Mouse (Mus musculus): ENCODE measurements at regions not wholly inside any gene's neighbourhood (a gene's known extent, or its start where the extent isn't known, plus 50 kb on each side); places are given as distances from the start of the nearest gene placed in this dataset.
A peak's percentile ranks its signal among the peaks of the same experiment; 100 is the strongest.

GRCm38 (mm10) chr2:148107607-148108115, 60.9 kb upstream of the Foxa2 start:
- DNase-seq: no peak

GRCm38 (mm10) chr2:148110149-148110548, 63.4 kb upstream of the Foxa2 start:
- DNase-seq: no peak

- no peak for DNase-seq
Measured at GRCm38 (mm10) chr2:148111889-148112288, 65.1 kb upstream of the Foxa2 start.

- no peak for DNase-seq
Measured at GRCm38 (mm10) chr2:148113184-148113583, 66.4 kb upstream of the Foxa2 start.

GRCm38 (mm10) chr2:148114600-148114999, 67.8 kb upstream of the Foxa2 start:
- DNase-seq: no peak

GRCm38 (mm10) chr2:148116033-148116790, 69.4 kb upstream of the Foxa2 start:
- no peak for DNase-seq

GRCm38 (mm10) chr2:148117420-148117819, 70.7 kb upstream of the Foxa2 start:
- no peak for DNase-seq

- DNase-seq: peak; percentile 38
Measured at GRCm38 (mm10) chr2:148121885-148122876, 75.4 kb upstream of the Foxa2 start.

- DNase-seq: no peak
Measured at GRCm38 (mm10) chr2:148123780-148124179, 77.0 kb upstream of the Foxa2 start.

- DNase-seq: no peak
Measured at GRCm38 (mm10) chr2:148133811-148134210, 87.0 kb upstream of the Foxa2 start.

GRCm38 (mm10) chr2:148141936-148142335, 95.2 kb upstream of the Foxa2 start:
- no peak for DNase-seq

GRCm38 (mm10) chr2:148144816-148145215, 98.0 kb upstream of the Foxa2 start:
- DNase-seq: no peak

- no peak for DNase-seq
Measured at GRCm38 (mm10) chr2:148148272-148148671, 101.5 kb upstream of the Foxa2 start.

- DNase-seq: peak; percentile 17
Measured at GRCm38 (mm10) chr2:148149426-148149825, 102.7 kb upstream of the Foxa2 start.

GRCm38 (mm10) chr2:148153513-148154271, 106.9 kb upstream of the Foxa2 start:
- DNase-seq: no peak

GRCm38 (mm10) chr2:148156122-148156521, 109.4 kb upstream of the Foxa2 start:
- DNase-seq: no peak

GRCm38 (mm10) chr2:148159028-148159600, 112.3 kb upstream of the Foxa2 start:
- no peak for DNase-seq

GRCm38 (mm10) chr2:148160997-148161396, 114.2 kb upstream of the Foxa2 start:
- DNase-seq: no peak

- no peak for DNase-seq
Measured at GRCm38 (mm10) chr2:148161966-148162365, 115.2 kb upstream of the Foxa2 start.

- no peak for DNase-seq
Measured at GRCm38 (mm10) chr2:148162562-148162961, 115.8 kb upstream of the Foxa2 start.

- DNase-seq: peak; percentile 45
Measured at GRCm38 (mm10) chr2:148171113-148171512, 124.3 kb upstream of the Foxa2 start.

GRCm38 (mm10) chr2:148171699-148172098, 124.9 kb upstream of the Foxa2 start:
- peak; percentile 9 for DNase-seq
